27 mouse cellular contexts compared by ENCODE assay signal in the genomic region with DNA sequence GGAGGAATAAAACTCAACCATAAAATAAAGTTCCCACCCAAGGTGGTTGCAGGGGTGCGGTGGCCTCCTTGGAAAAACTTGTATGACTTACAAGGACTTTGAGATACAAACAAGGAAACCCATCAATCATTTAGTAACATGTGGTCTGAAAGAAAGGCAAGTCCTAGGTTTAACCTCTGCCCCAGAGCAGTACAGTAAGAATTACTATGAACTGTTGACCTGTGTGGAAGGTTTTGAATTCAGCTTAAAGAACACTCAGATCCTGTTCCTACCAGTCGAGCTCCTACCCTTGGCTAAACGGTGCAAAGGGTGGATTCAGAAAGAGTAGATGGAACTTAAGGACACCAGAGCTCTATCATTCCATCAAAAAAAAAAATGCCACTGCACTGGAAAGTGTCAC. TPM values are rescaled to one million over a fixed set of nuclear protein-coding genes. Genes with fewer than 3 reads are reported as not detected.
DNase-seq lines count a peak whose midpoint lies in the region; ATAC-seq and TF ChIP-seq lines count a peak whose summit lies in the region.
"Had no signal": no experiment of that assay in that cellular context is flagged by ENCODE, and none has a peak within 500 bp of the region (broad histone marks: within the 10 kb centered on the region; RNA-seq: fewer than 3 reads in every experiment).

No protein-coding gene starts in this region.

- ATAC-seq in kidney, embryonic 14.5 days (ENCODE audit: low FRiP score, low TSS enrichment) = no peak
- ATAC-seq in intestine, postnatal 0 days = peak; percentile 89
- ATAC-seq: forebrain, embryonic 14.5 days; Patski had no signal

- H3K27me3 ChIP-seq in kidney, embryonic 14.5 days (ENCODE audit: control insufficient read depth, insufficient read depth, low read length) = no peaks in the 10 kb centered on the region
- no peaks in the 10 kb centered on the region for H3K27me3 ChIP-seq in intestine, postnatal 0 days (replicated peaks; ENCODE audit: control insufficient read depth, insufficient read depth, low read length)
- no peaks in the 10 kb centered on the region for H3K27me3 ChIP-seq in small intestine, adult 2 months (ENCODE audit: control insufficient read depth, insufficient read depth, low read length)
- H3K27me3 ChIP-seq: CH12.LX; embryonic facial prominence, embryonic 12.5 days; embryonic facial prominence, embryonic 15.5 days; heart, embryonic 12.5 days; heart, embryonic 15.5 days had no signal

- H3K9ac ChIP-seq in kidney, embryonic 14.5 days (ENCODE audit: low read depth, low read length) = no peak overlapping the region
- H3K9ac ChIP-seq in intestine, postnatal 0 days (ENCODE audit: low read depth, low read length) = no peak overlapping the region
- H3K9ac ChIP-seq: embryonic facial prominence, embryonic 12.5 days; embryonic facial prominence, embryonic 15.5 days; heart, embryonic 12.5 days; heart, embryonic 15.5 days; hindbrain, embryonic 14.5 days had no signal

- H3K4me2 ChIP-seq in kidney, embryonic 14.5 days (replicated peaks; ENCODE audit: low read depth, low read length) = no peak overlapping the region
- H3K4me2 ChIP-seq in intestine, postnatal 0 days (replicated peaks; ENCODE audit: low read depth) = no peak overlapping the region
- H3K4me2 ChIP-seq: embryonic facial prominence, embryonic 12.5 days; embryonic facial prominence, embryonic 15.5 days; heart, embryonic 12.5 days; heart, embryonic 15.5 days; hindbrain, embryonic 14.5 days had no signal

- peak; percentile 37 for DNase-seq in kidney, adult 11 months
- peak; percentile 60 for DNase-seq in kidney, adult 9 months
- no peak for DNase-seq in kidney, postnatal 4 days
- DNase-seq in embryo, embryonic 11 days = no peak
- DNase-seq: adrenal gland, postnatal 10 days; adrenal gland, postnatal 36 days; B cell, adult 2 months; cerebellum, adult 18-20 months; cerebellum, adult 9-10 months; cerebellum, postnatal 14 days; gastrocnemius, postnatal 25 days; heart, adult 18-20 months; heart, postnatal 10 days; heart, postnatal 36 days had no signal

- TF ChIP-seq CTCF in intestine, postnatal 0 days (IDR thresholded peaks at IDR 0.05; ENCODE audit: low read depth) = no peak
- no peak for TF ChIP-seq CTCF in small intestine, adult 2 months (IDR thresholded peaks at IDR 0.05; ENCODE audit: extremely low read depth, insufficient read length, insufficient replicate concordance, low read depth, low read length)

- H3K4me3 ChIP-seq in kidney, embryonic 14.5 days (ENCODE audit: low read length) = no peak overlapping the region
- H3K4me3 ChIP-seq in intestine, postnatal 0 days (ENCODE audit: low read depth, low read length) = no peak overlapping the region
- H3K4me3 ChIP-seq in small intestine, adult 2 months (ENCODE audit: low read depth, low read length) = no peak overlapping the region
- H3K4me3 ChIP-seq: embryonic facial prominence, embryonic 12.5 days; embryonic facial prominence, embryonic 15.5 days; heart, embryonic 12.5 days; heart, embryonic 15.5 days had no signal

- no peak overlapping the region for H3K27ac ChIP-seq in kidney, embryonic 14.5 days (ENCODE audit: low read depth, low read length)
- H3K27ac ChIP-seq in intestine, postnatal 0 days (ENCODE audit: low read depth, low read length) = no peak overlapping the region
- H3K27ac ChIP-seq in small intestine, adult 2 months (ENCODE audit: insufficient read depth, low read depth, low read length) = peak overlapping the region; percentile 73
- H3K27ac ChIP-seq: embryonic facial prominence, embryonic 12.5 days; embryonic facial prominence, embryonic 15.5 days; heart, embryonic 15.5 days; hindbrain, embryonic 14.5 days had no signal

- 88% methylated on average over 3 of the region's 3 CpGs for WGBS in kidney, embryonic 14.5 days
- 63% methylated on average over 3 of the region's 3 CpGs for WGBS in intestine, postnatal 0 days
- 35% methylated on average over 3 of the region's 3 CpGs for WGBS in small intestine, adult 2 months

- H3K9me3 ChIP-seq in kidney, embryonic 14.5 days (ENCODE audit: control insufficient read depth, low read length) = peaks cover 3% of the 10 kb centered on the region; the same call in 1 of the 2 replicates
- no peaks in the 10 kb centered on the region for H3K9me3 ChIP-seq in intestine, postnatal 0 days (ENCODE audit: control insufficient read depth)
- H3K9me3 ChIP-seq: embryonic facial prominence, embryonic 15.5 days; G1E; heart, embryonic 12.5 days; heart, embryonic 15.5 days had no signal

- no peaks in the 10 kb centered on the region for H3K4me1 ChIP-seq in kidney, embryonic 14.5 days (ENCODE audit: control insufficient read depth, insufficient read depth, low read length)
- no peaks in the 10 kb centered on the region for H3K4me1 ChIP-seq in intestine, postnatal 0 days (replicated peaks; ENCODE audit: control insufficient read depth, insufficient read depth, low read length)
- peaks cover 10% of the 10 kb centered on the region; the same call in 1 of the 2 replicates for H3K4me1 ChIP-seq in small intestine, adult 2 months (ENCODE audit: control insufficient read depth, insufficient read depth, insufficient read length, low read length)
- H3K4me1 ChIP-seq: embryonic facial prominence, embryonic 12.5 days; embryonic facial prominence, embryonic 15.5 days; heart, embryonic 12.5 days; heart, embryonic 15.5 days had no signal

- no peaks in the 10 kb centered on the region for H3K36me3 ChIP-seq in kidney, embryonic 14.5 days (ENCODE audit: control insufficient read depth, insufficient read depth, low read length)
- no peaks in the 10 kb centered on the region for H3K36me3 ChIP-seq in intestine, postnatal 0 days (ENCODE audit: control insufficient read depth, insufficient read depth)
- H3K36me3 ChIP-seq in small intestine, adult 2 months (ENCODE audit: control insufficient read depth, insufficient read depth, low read length) = peaks cover 8% of the 10 kb centered on the region
- H3K36me3 ChIP-seq: embryonic facial prominence, embryonic 12.5 days; embryonic facial prominence, embryonic 15.5 days; G1E; heart, embryonic 12.5 days; heart, embryonic 15.5 days had no signal

- TF ChIP-seq POLR2A in small intestine, adult 2 months (IDR thresholded peaks at IDR 0.05; ENCODE audit: low read depth, low read length) = no peak

RNA-seq across cellular contexts. Expression of a gene that starts 16.1 kb away (rescaled TPM):
- 0.74 and 1.2 TPM in 2 replicates for polyA plus RNA-seq in kidney, embryonic 14.5 days (2014; fragmentation: Nextera tagmentation; extraction: Ambion mirVana)
- polyA plus RNA-seq in intestine, postnatal 0 days (2015; fragmentation: Nextera tagmentation; extraction: Ambion mirVana) = 2.3 and 3.0 TPM in 2 replicates
- 95.1 and 234 TPM in 2 replicates for polyA plus RNA-seq in small intestine, adult 2 months (2012; rRNA removed)
- polyA plus RNA-seq: forebrain, embryonic 11.5 days; G1E had no signal

Comparison
In these comparisons a context has a peak if more than half of its experiments do, and no peak if none do; other contexts are left out.
1. DNase-seq: peak in kidney, adult 11 months (single experiment) and kidney, adult 9 months (single experiment); none in kidney, postnatal 4 days (0 of 2) and embryo, embryonic 11 days (single experiment).
2. RNA of a gene that starts 16.1 kb away (polyA plus RNA-seq): 95.1 to 234 TPM in small intestine, adult 2 months; 2.3 to 3.0 TPM in intestine, postnatal 0 days and 0.74 to 1.2 TPM in kidney, embryonic 14.5 days; every median in the first group is over 10 times any median in the second.